ENCODE assay signal across 1 mouse cellular context in the genomic region with DNA sequence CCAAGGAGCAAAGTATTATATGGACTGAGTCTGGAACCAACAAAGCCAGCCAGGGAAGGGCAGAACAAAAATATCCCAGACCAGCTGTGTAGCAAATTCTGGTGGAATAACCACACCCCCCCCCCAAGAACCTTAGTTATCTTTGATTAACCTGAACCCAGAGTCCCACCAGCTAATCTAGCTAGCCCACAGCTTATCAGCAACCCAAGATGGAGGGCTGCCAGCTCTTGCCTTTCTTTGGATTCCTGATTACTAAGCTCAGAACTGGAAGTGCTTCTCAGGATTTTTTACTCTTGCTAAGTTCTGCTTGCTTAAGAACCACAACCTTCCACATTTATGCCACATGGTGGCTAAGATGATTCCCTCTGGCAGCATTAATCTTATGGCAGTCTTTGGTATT.
A peak's percentile ranks its signal among the peaks of the same experiment; 100 is the strongest.
TF ChIP-seq lines count a peak whose summit lies in the region.

No protein-coding gene starts in this region.

TF ChIP-seq in MEL, 35 proteins besides CTCF, POLR2A, EP300 and RAD21 (continued from another document):
- TF ChIP-seq MAFK (IDR thresholded peaks at IDR 0.05; ENCODE audit: borderline replicate concordance, low read depth, low read length) (peak; percentile 75), TCF12 (IDR thresholded peaks at IDR 0.05; ENCODE audit: low read depth, low read length) (peak; percentile 91), CHD1 (IDR thresholded peaks at IDR 0.05; ENCODE audit: low read depth, low read length) (no peak), GABPA (IDR thresholded peaks at IDR 0.05; ENCODE audit: low read depth, low read length) (no peak), MYB (IDR thresholded peaks at IDR 0.05; ENCODE audit: low read depth, low read length) (no peak; the same call in 1 of the 2 replicates), SIN3A (IDR thresholded peaks at IDR 0.05; ENCODE audit: low read length) (peak; percentile 70), CHD2 (IDR thresholded peaks at IDR 0.05; ENCODE audit: low read length) (no peak; the same call in 1 of the 2 replicates), TAL1 (IDR thresholded peaks at IDR 0.05; ENCODE audit: low read length) (peak; percentile 26; the same call in 1 of the 2 replicates), POLR2AphosphoS2 (IDR thresholded peaks at IDR 0.05; ENCODE audit: low read length) (no peak)
